Mouse (Mus musculus): ENCODE results near the gene Zfp423.

Gene Zfp423

GRCm38 (mm10) chr8:87959320-87959920 is at the start of gene Zfp423:
Gene Zfp423 (minus strand): TSS chr8:87959595.
- no peak for DNase-seq (ENCODE audit: low read depth, low spot score)

GRCm38 (mm10) chr8:88006811-88007210 is 47.4 kb upstream of the Zfp423 start:
- DNase-seq (ENCODE audit: low read depth, low spot score) = no peak

- DNase-seq (ENCODE audit: low read depth, low spot score) = no peak
Observed at GRCm38 (mm10) chr8:87984778-87985177, 25.4 kb upstream of the Zfp423 start.

- no peak for DNase-seq (ENCODE audit: low read depth, low spot score)
Observed at GRCm38 (mm10) chr8:87984032-87984431, 24.6 kb upstream of the Zfp423 start.

- no peak for DNase-seq (ENCODE audit: low read depth, low spot score)
Observed at GRCm38 (mm10) chr8:87982936-87983335, 23.5 kb upstream of the Zfp423 start.

- DNase-seq (ENCODE audit: low read depth, low spot score) = no peak
Observed at GRCm38 (mm10) chr8:87975466-87975809, 16.0 kb upstream of the Zfp423 start.

GRCm38 (mm10) chr8:87974759-87975465 is 15.5 kb upstream of the Zfp423 start:
- DNase-seq (ENCODE audit: low read depth, low spot score) = no peak

- no peak for DNase-seq (ENCODE audit: low read depth, low spot score)
Observed at GRCm38 (mm10) chr8:87974122-87974758, 14.8 kb upstream of the Zfp423 start.

GRCm38 (mm10) chr8:87967866-87968620 is 8.6 kb upstream of the Zfp423 start:
- no peak for DNase-seq (ENCODE audit: low read depth, low spot score)

GRCm38 (mm10) chr8:87967057-87967820 is 7.8 kb upstream of the Zfp423 start:
- no peak for DNase-seq (ENCODE audit: low read depth, low spot score)

GRCm38 (mm10) chr8:87962514-87963225 is 3.3 kb upstream of the Zfp423 start:
- no peak for DNase-seq (ENCODE audit: low read depth, low spot score)

- no peak for DNase-seq (ENCODE audit: low read depth, low spot score)
Observed at GRCm38 (mm10) chr8:87961680-87962513, 2.5 kb upstream of the Zfp423 start.

- no peak for DNase-seq (ENCODE audit: low read depth, low spot score)
Observed at GRCm38 (mm10) chr8:87961108-87961507, 1.7 kb upstream of the Zfp423 start.

GRCm38 (mm10) chr8:87960061-87960749 is 810 bp upstream of the Zfp423 start:
- DNase-seq (ENCODE audit: low read depth, low spot score) = peak; percentile 49

- DNase-seq (ENCODE audit: low read depth, low spot score) = peak; percentile 54
Observed at GRCm38 (mm10) chr8:87958451-87959319, 710 bp downstream of the Zfp423 start.

- peak; percentile 44 for DNase-seq (ENCODE audit: low read depth, low spot score)
Observed at GRCm38 (mm10) chr8:87957871-87958450, 1.4 kb downstream of the Zfp423 start.

- DNase-seq (ENCODE audit: low read depth, low spot score) = no peak
Observed at GRCm38 (mm10) chr8:87956001-87956400, 3.4 kb downstream of the Zfp423 start.

- DNase-seq (ENCODE audit: low read depth, low spot score) = no peak
Observed at GRCm38 (mm10) chr8:87953473-87953872, 5.9 kb downstream of the Zfp423 start.

Measured in 3T3-L1 (cell line).